Mouse (Mus musculus) neural tube, embryonic 11.5 days (tissue): Measurements from ENCODE around the gene Cyth3. TPM values are rescaled to one million over a fixed set of nuclear protein-coding genes. Genes with fewer than 3 reads are reported as not detected.

Experiments
- ATAC-seq: fragments of 200-750 bp; cut with Nextera tagmentation; 2 replicates; pipeline ENCODE4 v1.8.0; 2017; ENCODE audit warnings: moderate number of reproducible peaks, mild to moderate bottlenecking, moderate TSS enrichment, moderate library complexity; ENCODE audit not compliant: insufficient read depth, low FRiP score, low TSS enrichment
- DNase-seq: peaks from one replicate; pipeline ENCODE4 v3.0.0-alpha.2; 2015; ENCODE audit warnings: low spot score
- H3K27ac ChIP-seq: fragments of 300-500 bp; sonication (generic); 2 replicates; pipeline ENCODE4 v1.5.1; 2014; ENCODE audit warnings: low read depth, mild to moderate bottlenecking, low read length
- H3K27me3 ChIP-seq: fragments of 300-500 bp; sonication (generic); 2 replicates; pipeline ENCODE4 v1.6.1; 2014; ENCODE audit warnings: mild to moderate bottlenecking, low read length, mixed read lengths; ENCODE audit not compliant: control insufficient read depth, insufficient read depth
- H3K36me3 ChIP-seq: fragments of 300-500 bp; sonication (generic); 2 replicates; pipeline ENCODE4 v1.6.1; 2014; ENCODE audit warnings: mild to moderate bottlenecking, low read length, moderate library complexity, mixed read lengths; ENCODE audit not compliant: control insufficient read depth, insufficient read depth
- H3K4me1 ChIP-seq: fragments of 300-500 bp; sonication (generic); 2 replicates; pipeline ENCODE4 v1.6.1; 2014; ENCODE audit warnings: low read length, mixed read lengths; ENCODE audit not compliant: control insufficient read depth, insufficient read depth
- H3K4me2 ChIP-seq: fragments of 300-500 bp; sonication (generic); 2 replicates; pipeline ENCODE4 v1.6.1; 2014; ENCODE audit warnings: low read depth, mild to moderate bottlenecking, moderate library complexity
- H3K4me3 ChIP-seq: fragments of 300-500 bp; sonication (generic); 2 replicates; pipeline ENCODE4 v1.5.1; 2014; ENCODE audit warnings: low read depth, low read length
- H3K9ac ChIP-seq: fragments of 300-500 bp; sonication (generic); 2 replicates; pipeline ENCODE4 v1.6.1; 2014; ENCODE audit warnings: mild to moderate bottlenecking, low read length
- H3K9me3 ChIP-seq: fragments of 300-500 bp; sonication (generic); 2 replicates; pipeline ENCODE4 v1.6.1; 2016; ENCODE audit warnings: low read length; ENCODE audit not compliant: control insufficient read depth
- WGBS: fragments of 180-500 bp; shearing (Covaris S2); extraction: QIAGEN DNeasy Blood & Tissue Kit; methylation state at CpG from one replicate; pipeline ENCODE4 v1.1.7; 2014; 5-methylcytosine and 5-hydroxymethylcytosine counted together
- polyA plus RNA-seq: library from polyadenylated mRNA; unstranded; fragments of >200 nt; fragmentation: Nextera tagmentation; extraction: Ambion mirVana; gene quantifications from 2 replicates; pipeline ENCODE4 v1.2.1, GENCODE M21; 2014

Gene Cyth3
- polyA plus RNA-seq, 1 experiment from 2014 or later = 40.0 TPM

GRCm38 (mm10) chr5:143586386-143586785 lies 35.9 kb upstream of the Cyth3 start:
- Histone ChIP-seq H3K4me3 (no peak overlapping the region), H3K4me1 (no peaks in the 10 kb centered on the region), H3K9me3 (no peaks in the 10 kb centered on the region), H3K27me3 (no peaks in the 10 kb centered on the region), H3K9ac (no peak overlapping the region), H3K27ac (no peak overlapping the region), H3K4me2 (no peak overlapping the region), H3K36me3 (no peaks in the 10 kb centered on the region)
- DNase-seq (no peak), ATAC-seq (no peak)
- 91% methylated on average over 8 of the region's 8 CpGs for WGBS

- no peaks in the 10 kb centered on the region for H3K27me3 ChIP-seq
- DNase-seq (no peak), ATAC-seq (no peak)
- no peak overlapping the region for H3K9ac ChIP-seq
- H3K27ac ChIP-seq = no peak overlapping the region
- H3K4me1 ChIP-seq = no peaks in the 10 kb centered on the region
- H3K4me3 ChIP-seq = no peak overlapping the region
- H3K9me3 ChIP-seq = no peaks in the 10 kb centered on the region
- no peaks in the 10 kb centered on the region for H3K36me3 ChIP-seq
- no peak overlapping the region for H3K4me2 ChIP-seq
- WGBS = 56% methylated on average over 17 of the region's 17 CpGs
These were observed 33.1 kb upstream of the Cyth3 start for GRCm38 (mm10) chr5:143589108-143589507.

- H3K4me3 ChIP-seq = no peak overlapping the region
- DNase-seq (no peak), ATAC-seq (no peak)
- H3K9me3 ChIP-seq = no peaks in the 10 kb centered on the region
- no peak overlapping the region for H3K4me2 ChIP-seq
- no peaks in the 10 kb centered on the region for H3K36me3 ChIP-seq
- H3K4me1 ChIP-seq = no peaks in the 10 kb centered on the region
- no peak overlapping the region for H3K9ac ChIP-seq
- WGBS = 78% methylated on average over 5 of the region's 5 CpGs
- no peak overlapping the region for H3K27ac ChIP-seq
- no peaks in the 10 kb centered on the region for H3K27me3 ChIP-seq
These were observed 29.3 kb upstream of the Cyth3 start for GRCm38 (mm10) chr5:143592926-143593325.

- ATAC-seq (no peak), DNase-seq (no peak)
- Histone ChIP-seq H3K27ac (no peak overlapping the region), H3K36me3 (no peaks in the 10 kb centered on the region), H3K4me3 (no peak overlapping the region), H3K9ac (no peak overlapping the region), H3K27me3 (no peaks in the 10 kb centered on the region), H3K4me1 (no peaks in the 10 kb centered on the region), H3K4me2 (no peak overlapping the region), H3K9me3 (no peaks in the 10 kb centered on the region)
- 89% methylated on average over 11 of the region's 11 CpGs for WGBS
These were observed 28.6 kb upstream of the Cyth3 start for GRCm38 (mm10) chr5:143593563-143594146.

- DNase-seq (no peak), ATAC-seq (no peak)
- no peak overlapping the region for H3K4me2 ChIP-seq
- no peaks in the 10 kb centered on the region for H3K27me3 ChIP-seq
- no peaks in the 10 kb centered on the region for H3K9me3 ChIP-seq
- no peaks in the 10 kb centered on the region for H3K36me3 ChIP-seq
- no peaks in the 10 kb centered on the region for H3K4me1 ChIP-seq
- H3K27ac ChIP-seq = no peak overlapping the region
- 87% methylated on average over 3 of the region's 3 CpGs for WGBS
- no peak overlapping the region for H3K9ac ChIP-seq
- H3K4me3 ChIP-seq = no peak overlapping the region
These were observed 27.8 kb upstream of the Cyth3 start for GRCm38 (mm10) chr5:143594291-143595065.

- no peaks in the 10 kb centered on the region for H3K36me3 ChIP-seq
- WGBS = 74% methylated on average over 10 of the region's 10 CpGs
- H3K27me3 ChIP-seq = no peaks in the 10 kb centered on the region
- H3K9ac ChIP-seq = no peak overlapping the region
- H3K4me2 ChIP-seq = no peak overlapping the region
- H3K27ac ChIP-seq = no peak overlapping the region
- no peaks in the 10 kb centered on the region for H3K9me3 ChIP-seq
- H3K4me3 ChIP-seq = no peak overlapping the region
- DNase-seq = no peak
- ATAC-seq = no peak
- no peaks in the 10 kb centered on the region for H3K4me1 ChIP-seq
These were observed 20.2 kb upstream of the Cyth3 start for GRCm38 (mm10) chr5:143602051-143602450.

- H3K36me3 ChIP-seq = no peaks in the 10 kb centered on the region
- 78% methylated on average over 6 of the region's 7 CpGs for WGBS
- ATAC-seq = no peak
These were observed 18.0 kb upstream of the Cyth3 start for GRCm38 (mm10) chr5:143604157-143604774.

GRCm38 (mm10) chr5:143606756-143607155 lies 15.5 kb upstream of the Cyth3 start:
- H3K9me3 ChIP-seq = no peaks in the 10 kb centered on the region
- ATAC-seq = no peak
- no peaks in the 10 kb centered on the region for H3K27me3 ChIP-seq
- no peak overlapping the region for H3K4me3 ChIP-seq
- no peak overlapping the region for H3K27ac ChIP-seq
- H3K4me1 ChIP-seq = no peaks in the 10 kb centered on the region
- H3K9ac ChIP-seq = no peak overlapping the region
- DNase-seq = no peak
- 81% methylated on average over 10 of the region's 10 CpGs for WGBS
- no peak overlapping the region for H3K4me2 ChIP-seq
- H3K36me3 ChIP-seq = no peaks in the 10 kb centered on the region

More at GRCm38 (mm10) chr5:143604157-143604774, 18.0 kb upstream of the Cyth3 start:
- no peak overlapping the region for H3K27ac ChIP-seq
- H3K9me3 ChIP-seq = no peaks in the 10 kb centered on the region
- H3K4me2 ChIP-seq = no peak overlapping the region
- H3K4me3 ChIP-seq = no peak overlapping the region
- no peak for DNase-seq
- no peaks in the 10 kb centered on the region for H3K27me3 ChIP-seq
- H3K4me1 ChIP-seq = no peaks in the 10 kb centered on the region
- no peak overlapping the region for H3K9ac ChIP-seq

GRCm38 (mm10) chr5:143608175-143608574 lies 14.1 kb upstream of the Cyth3 start:
- H3K9me3 ChIP-seq = no peaks in the 10 kb centered on the region
- no peaks in the 10 kb centered on the region for H3K36me3 ChIP-seq
- no peak for DNase-seq
- no peaks in the 10 kb centered on the region for H3K4me1 ChIP-seq
- no peak for ATAC-seq
- H3K4me2 ChIP-seq = no peak overlapping the region
- WGBS = 95% methylated on average over 10 of the region's 10 CpGs
- H3K27ac ChIP-seq = no peak overlapping the region
- no peak overlapping the region for H3K9ac ChIP-seq
- no peak overlapping the region for H3K4me3 ChIP-seq
- H3K27me3 ChIP-seq = no peaks in the 10 kb centered on the region
